Mouse (Mus musculus) spleen, postnatal 14 days (tissue): ENCODE results near the gene Rps18.

Experiments
- DNase-seq, 2 experiments: peaks; one replicate each; pipeline ENCODE4 v3.0.0; 2021 to 2022; ENCODE audit warnings: low spot score in 2 of 2

Rps18 gene

DNA sequence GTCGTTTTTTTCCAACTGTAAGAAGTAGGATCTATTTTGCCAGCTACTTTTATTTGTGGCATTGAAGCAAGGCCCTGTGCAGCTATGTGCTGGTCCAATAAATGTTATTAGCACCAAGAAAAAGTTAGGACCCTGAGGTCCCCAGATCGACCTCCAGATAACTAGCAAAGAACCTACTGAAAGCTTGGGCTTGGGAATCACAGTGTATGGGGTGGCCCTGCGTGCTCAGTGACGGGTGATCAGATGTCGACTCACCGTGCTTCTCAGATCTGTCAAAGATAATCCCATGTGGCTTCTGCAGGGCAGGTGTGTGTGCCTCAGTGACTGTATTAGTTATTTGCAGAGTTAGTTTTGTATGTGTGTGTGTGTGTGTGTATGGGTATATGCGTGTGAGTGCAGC, 34.4 kb downstream of the Rps18 start:
- no peak for DNase-seq

DNA sequence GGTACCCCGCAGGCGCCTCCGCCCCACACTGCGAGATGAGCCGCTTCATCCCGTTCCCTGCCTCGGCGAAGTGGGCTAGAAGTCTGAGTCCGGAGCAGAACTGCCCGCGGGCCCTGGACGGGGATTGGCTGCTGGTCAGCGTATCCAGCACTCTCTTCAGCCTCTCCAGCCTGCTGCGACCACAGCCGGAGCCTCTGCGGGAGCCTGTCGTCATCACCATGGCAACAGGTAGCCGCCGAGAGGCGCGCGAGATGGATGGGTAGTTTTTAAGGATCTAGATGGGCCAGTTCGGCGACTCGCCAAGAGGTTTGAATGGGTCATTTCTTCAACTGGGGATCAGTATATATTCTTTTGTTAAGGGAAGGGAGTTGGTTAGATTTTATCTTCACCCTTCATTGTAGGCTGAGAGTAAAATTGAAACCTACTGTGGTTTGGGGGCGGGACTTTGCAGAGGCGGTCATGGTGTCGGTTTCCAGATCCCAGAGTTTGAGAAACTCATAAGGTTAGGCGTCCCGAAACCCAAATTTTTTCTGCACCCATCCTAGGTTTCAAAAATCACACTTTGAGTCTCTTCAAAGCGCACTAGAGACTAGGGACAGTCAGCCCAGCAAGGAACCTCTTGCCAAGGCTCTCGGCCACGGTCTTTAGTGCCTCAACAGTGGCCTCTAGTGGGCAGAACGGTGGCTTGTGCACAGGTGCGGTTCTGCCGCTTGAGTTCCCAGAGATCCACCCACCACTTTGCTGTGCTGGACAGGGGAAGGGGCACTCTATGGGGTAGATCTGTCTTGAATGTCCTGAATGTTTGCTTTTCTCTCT, 35.3 kb downstream of the Rps18 start:
- DNase-seq = peak; percentile 81 to 90

DNA sequence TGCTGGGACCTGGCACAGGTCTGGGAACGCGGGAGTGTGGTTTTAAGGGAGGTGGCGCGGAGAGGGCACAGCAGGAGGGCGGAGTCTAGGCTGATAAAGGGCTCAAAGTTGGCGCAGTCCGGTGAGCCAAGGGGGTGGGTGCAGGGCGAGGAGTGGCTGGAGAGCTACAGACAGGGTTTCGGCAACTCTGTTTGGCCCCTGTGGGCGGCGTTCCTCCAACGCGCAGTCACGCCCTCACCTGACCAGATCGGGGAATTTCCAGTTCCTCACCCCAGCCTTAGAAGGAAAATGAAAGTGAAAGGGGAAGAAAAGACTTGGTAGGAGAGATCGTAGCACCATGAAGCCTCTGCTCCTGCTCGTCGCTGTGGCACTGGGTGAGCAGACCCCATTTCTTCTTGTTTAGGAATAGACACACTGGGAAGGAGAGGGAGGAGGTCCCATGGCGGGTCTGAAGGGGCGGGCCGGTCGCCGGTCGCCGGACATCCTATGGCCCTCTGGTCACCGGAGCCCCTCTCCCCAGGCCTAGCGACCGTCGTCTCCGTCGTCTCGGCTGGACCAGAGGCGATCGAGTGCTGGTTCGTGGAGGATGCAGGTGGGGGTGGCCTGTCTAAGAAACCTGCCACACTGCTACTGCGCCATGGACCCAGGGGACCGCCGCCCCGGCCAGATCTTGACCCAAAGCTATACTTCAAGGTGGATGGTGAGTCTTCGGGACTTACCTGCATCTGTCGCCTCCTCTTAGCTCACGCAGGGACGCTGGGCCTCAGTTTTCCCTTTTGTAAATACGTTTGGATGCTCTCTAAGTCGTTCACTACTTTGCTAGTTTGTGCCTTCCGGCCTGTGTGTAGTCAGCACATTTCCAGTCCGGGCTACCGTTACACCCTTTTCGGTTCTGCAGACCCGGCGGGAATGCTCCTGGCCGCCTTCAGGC, 36.2 kb downstream of the Rps18 start:
- DNase-seq = peak; percentile 78 to 79

DNA sequence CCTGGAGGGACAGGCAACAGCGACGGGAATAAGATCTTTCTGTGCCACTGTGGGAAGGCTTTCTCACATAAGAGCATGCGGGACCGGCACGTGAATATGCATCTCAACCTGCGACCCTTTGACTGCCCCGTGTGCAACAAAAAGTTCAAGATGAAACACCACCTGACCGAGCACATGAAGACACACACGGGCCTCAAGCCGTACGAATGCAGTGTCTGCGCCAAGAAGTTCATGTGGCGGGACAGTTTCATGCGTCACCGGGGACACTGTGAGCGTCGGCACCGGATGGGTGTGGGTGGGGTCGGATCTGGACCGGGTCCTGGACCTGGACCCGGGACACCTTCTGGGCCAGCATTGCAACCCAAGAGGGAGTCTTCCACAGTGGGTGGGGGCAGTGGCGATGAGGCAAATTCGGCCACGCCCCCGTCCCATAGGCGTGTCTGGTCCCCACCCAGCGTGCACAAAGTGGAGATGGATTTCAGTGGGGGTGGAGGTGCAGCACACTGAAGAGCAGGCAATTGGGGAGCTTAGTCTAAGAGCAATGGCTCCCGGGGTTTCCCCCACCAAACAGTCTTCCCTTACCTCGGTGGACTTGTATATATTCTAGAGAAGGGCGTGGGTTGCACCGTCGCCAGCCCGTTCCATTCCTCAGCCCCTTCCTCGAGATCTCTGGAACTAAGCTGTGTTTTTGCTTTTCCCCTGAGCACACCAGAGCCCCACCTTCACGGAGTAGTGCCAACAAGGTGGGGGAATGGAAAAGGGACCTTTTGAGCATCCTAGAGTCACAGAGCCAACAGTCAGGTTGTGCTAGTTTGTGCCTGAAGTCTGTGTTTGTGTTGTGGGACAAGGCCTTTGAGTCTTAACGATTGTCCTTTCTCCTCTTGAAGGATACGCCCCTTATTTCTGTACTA, 37.3 kb downstream of the Rps18 start:
- no peak for DNase-seq

DNA sequence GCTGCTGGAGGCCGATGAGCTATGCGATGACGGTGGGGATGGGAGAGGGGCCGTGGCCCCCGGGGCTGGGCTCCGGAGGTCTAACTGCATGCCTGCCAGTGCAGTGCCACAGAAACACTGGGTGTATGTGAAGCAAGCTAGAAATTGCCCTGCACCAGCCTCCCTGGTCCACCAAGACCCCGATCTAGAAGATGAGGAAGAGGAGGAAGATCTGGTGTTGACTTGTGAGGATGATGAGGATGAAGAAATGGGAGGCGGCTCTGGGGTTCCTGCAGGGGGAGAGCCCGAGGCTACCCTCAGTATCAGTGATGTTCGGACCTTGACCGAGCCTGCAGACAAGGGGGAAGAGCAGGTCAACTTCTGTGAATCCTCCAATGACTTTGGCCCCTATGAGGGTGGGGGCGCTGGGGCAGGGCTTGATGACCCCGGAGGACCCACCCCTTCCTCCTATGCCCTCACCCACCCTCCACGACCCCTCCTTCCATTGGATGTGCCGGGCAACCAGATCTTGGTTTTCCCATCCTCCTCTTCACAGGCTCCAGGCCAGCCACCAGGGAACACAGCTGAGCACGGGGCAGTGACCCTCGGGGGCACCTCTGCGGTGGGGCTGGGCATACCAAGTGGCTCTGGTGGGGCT, 38.0 kb downstream of the Rps18 start:
- no peak for DNase-seq

DNA sequence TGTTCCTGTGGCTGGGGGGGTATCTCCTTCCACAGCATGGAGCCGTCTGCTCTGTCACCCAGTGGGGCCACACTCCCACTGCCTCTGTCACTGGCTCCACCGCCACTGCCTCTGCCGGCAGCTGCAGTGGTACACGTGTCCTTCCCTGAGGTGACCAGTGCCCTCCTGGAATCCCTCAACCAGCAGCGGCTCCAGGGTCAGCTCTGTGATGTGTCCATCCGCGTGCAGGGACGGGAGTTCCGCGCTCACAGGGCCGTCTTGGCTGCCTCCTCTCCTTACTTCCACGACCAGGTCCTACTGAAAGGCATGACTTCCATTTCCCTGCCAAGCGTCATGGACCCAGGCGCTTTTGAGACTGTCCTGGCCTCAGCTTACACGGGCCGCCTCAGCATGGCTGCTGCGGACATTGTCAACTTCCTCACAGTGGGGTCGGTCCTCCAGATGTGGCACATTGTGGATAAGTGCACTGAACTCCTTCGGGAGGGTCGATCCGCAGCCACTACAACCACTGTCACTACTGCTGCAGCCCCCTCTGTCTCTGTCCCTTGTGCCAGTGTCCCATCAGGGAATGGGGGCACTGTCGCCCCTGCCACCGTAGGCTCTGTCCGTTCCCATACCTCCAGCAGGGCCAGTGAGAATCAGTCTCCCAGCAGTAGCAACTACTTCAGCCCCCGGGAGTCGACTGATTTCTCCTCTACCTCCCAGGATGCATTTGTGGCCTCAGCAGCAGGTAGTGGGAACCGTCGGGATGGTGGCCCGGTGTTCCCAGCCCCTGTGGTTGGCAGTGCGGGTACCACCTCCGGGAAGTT, 38.8 kb downstream of the Rps18 start:
- no peak for DNase-seq

DNA sequence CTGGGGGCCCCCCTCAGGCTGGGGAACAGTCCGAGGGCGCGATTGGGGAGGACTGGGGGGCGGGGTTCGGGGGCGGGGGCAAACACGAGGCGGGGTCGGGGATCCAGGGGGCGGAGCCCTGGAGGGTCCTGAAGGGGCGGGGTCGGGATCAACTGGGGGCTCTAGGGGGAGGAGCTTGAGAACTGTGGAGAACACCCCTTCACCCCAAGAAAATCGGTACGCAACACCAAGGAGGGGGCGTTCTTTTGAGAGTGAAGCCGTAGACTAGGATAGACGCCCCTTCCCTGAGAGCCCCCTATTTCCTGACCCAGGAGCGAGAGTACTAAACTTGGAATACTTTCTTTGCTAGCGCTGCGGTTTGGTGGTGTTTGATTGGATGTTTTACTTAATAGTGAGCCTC, 39.5 kb downstream of the Rps18 start:
- no peak for DNase-seq

DNA sequence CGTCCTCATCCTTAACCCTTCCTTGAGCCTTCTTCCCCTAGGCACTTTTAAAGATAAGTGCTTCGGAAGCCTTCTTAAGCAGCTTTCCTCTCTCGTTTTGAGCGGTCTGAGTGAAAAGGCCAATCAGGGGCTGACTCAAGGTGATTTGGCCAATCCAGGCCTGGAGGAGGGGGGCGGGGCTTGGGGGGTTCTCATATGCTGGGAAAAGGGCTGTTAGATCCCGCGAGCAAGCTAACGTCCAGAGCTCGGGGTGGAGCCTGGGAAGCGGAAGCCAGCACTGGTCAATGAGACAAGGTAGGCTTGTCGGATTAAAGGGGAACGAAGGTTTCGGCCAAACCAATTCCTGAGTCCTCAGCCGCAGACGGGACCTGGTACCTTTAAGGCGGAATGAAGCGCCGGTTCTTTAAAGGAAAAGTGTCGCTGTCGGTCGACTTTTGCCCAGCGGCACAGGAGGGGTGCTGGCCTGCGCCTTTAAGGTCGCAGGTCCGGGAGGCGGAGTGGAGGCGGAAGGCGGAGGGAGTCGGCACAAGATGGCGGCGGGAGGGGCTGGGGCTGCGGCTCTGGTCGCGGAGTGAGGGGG, 40.0 kb downstream of the Rps18 start, which contains the start of the genes Tapbp and Zbtb22:
Gene Tapbp (plus strand): TSS at position 229 of the 580 bp plus-strand sequence.
Gene Zbtb22 (plus strand): TSS at position 234 of the 580 bp plus-strand sequence.
- peak; percentile 83 to 88 for DNase-seq

DNA sequence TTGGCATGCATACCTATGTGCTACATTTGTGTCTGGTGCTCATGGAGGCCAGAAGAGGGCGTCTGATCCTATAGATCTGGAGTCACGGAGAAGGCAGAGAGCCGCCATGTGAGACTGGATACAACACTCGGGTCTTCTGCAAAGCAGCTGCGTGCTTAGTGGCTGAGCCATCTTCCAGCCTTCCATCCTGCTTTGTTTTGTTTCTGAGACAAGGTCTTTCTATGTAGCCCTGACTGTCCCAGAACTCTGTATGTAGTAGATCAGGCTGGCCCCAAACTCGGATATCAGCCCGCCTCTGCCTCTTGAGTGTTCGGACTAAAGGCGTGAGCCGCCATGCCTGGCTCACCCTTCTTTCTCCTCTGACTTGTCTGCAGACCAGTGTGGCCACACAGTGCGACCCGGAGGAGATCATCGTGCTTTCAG, 40.8 kb downstream of the Rps18 start:
- no peak for DNase-seq

DNA sequence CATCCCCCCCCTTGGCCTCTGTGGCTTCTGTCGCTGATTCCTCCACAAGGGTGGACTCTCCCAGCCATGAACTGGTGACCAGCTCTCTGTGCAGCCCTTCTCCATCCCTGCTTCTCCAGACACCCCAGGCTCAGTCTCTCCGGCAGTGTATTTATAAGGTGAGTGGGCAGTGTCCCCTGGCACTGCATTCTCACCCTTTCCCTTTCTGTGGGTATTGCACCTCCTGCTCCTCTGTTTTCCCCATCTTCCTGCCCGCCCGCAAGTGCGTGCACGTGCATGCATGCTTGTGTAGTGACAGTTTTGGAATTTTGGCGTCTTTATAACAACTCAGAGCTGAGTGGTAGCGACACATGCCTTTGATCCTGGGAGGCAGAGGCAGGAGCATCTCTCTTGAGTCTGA, 41.9 kb downstream of the Rps18 start:
- no peak for DNase-seq

DNA sequence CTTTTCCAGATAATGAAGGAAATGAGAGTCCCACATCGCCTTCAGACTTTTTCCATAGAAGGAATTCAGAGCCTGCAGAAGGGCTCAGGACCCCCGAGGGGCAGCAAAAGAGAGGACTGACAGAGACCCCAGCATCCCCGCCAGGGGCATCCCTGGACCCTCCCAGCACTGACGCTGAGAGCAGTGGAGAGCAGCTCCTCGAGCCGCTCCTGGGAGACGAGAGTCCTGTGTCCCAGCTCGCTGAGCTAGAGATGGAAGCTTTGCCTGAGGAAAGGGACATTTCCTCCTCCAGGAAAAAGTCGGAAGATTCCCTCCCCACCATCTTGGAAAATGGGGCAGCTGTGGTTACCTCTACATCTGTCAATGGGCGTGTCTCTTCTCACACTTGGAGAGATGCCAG, 42.5 kb downstream of the Rps18 start:
- DNase-seq = no peak

DNA sequence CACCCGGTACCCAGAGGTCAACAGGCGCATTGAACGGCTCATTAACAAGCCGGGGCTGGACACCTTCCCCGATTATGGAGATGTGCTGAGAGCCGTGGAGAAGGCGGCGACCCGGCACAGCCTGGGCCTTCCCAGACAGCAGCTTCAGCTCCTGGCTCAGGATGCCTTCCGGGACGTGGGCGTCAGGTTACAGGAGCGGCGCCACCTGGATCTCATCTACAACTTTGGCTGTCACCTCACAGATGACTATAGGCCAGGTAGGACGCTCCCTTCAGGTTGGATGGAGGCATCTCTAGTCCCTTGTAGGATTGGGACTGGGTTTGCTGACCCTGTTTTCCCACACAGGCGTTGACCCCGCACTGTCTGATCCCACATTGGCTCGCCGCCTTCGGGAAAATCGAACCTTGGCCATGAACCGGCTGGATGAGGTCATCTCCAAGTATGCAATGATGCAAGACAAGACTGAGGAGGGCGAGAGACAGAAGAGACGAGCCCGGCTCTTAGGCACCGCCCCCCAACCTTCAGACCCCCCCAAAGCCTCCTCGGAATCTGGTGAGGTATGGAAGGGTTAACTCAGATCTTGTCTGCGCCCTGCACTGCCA, 43.9 kb downstream of the Rps18 start:
- DNase-seq = no peak

DNA sequence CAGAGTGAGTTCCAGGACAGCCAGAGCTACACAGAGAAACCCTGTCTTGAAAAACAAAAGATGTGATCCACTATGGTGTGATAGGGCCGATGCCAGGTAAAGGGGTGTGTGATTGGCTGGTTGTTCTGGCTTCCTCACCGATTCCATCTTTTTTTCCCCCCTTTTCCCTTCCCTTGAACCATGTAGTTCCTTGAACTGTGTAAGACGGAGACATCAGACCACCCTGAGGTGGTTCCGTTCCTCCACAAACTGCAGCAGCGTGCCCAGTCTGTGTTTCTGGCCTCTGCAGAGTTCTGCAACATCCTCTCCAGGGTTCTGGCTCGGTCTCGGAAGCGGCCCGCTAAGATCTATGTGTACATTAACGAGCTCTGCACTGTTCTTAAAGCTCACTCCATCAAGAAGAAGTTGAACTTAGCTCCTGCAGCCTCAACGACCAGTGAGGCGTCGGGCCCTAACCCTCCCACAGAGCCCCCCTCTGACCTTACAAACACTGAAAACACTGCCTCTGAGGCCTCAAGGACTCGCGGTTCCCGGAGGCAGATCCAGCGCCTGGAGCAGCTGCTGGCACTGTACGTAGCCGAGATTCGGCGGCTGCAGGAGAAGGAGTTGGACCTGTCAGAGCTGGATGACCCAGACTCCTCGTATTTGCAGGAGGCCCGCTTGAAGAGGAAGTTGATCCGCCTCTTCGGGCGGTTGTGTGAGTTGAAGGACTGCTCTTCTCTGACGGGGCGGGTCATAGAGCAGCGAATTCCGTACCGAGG, 44.6 kb downstream of the Rps18 start:
- DNase-seq = no peak

DNA sequence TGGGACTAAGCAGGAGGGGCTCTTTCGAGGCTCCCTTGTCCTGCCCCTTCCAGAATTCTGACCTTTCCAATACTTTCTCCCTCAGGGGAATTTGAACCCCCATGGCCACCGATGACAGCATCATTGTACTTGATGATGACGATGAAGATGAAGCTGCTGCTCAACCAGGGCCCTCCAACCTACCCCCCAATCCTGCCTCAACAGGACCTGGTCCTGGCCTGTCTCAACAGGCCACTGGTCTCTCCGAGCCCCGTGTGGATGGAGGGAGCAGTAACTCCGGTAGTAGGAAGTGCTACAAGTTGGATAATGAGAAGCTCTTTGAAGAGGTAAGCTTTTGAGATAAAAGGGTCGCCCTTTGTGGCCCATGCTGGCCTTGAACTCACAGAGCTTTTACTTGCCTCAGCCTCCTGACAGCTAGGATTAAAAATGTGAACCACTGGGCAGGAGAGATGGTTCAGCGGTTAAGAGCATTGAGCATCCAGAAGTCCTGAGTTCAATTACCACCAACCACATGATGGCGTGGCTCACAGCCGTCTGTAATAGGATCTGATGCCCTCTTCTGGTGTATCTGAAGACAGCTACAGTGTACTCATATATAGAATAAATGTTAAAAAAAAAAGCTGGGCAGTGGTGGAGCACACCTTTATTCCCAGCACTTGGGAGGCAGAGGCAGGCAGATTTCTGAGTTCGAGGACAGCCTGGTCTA, 45.3 kb downstream of the Rps18 start:
- DNase-seq = no peak

DNA sequence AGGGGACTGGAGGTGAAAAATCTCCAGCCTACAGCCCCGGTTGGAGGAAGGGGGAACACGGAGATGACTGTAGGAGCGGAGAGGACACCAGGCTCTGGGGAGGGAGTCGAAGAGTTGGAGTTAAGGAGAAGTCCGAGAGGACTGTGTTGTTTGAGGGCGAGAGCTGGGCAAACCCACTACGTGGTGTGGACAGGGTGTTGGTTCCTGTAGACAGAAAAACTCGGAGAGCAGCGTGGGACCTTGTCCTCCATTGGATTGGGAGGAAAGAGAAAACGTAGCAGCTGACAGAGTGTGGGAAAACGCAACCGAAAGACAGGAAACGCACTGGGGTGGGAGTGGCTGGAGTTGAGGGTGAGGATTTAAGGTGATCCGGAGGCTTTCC, 45.9 kb downstream of the Rps18 start:
- no peak for DNase-seq

DNA sequence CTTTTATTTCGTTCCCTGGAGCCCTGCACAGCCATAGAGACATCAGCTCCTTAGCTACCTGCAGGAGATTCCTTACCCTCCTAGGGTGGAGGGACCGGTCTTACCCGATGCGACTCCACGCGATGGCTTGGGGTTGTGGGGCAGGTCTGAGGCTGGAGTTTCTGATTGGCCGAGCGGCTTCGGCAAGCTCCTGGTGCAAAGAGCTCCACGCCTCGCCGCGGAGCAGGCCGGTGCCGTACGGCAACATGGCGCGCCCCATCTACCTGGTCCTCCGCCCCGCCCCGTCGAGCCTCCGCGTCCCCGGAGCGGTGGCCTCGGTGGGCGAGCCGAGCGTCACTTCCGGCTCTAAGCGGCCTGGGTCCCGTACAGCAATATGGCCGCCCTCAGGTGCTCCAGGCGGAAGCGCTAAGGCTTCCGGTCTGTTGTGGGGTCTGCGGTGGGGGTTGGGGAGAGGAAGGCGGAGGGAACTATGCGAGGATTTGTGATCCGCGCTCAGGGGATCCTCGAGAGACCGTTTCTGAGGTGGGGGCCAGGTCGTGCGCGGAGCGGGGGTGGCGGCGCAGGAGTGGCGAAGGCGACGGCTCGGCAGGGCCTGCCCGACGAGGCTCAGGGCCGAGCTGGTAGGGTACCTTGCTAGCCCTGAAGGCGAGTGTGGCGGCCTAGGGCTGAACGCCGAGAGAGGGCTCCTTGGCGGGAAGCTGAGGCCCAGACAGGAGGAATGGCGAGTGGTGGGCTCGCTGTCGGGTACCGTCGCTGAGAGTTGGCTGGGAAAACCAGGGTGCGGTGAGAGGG, 46.5 kb downstream of the Rps18 start, which contains the start of gene Daxx:
Gene Daxx (plus strand): TSS at position 338 of the 792 bp plus-strand sequence.
- peak; percentile 99 for DNase-seq
